Mouse (Mus musculus): Measurements from ENCODE around the gene Fancf.

Gene Fancf

GRCm38 (mm10) chr7:51850877-51851276 is 11.2 kb downstream of the Fancf start:
- no peak for DNase-seq (ENCODE audit: low spot score in 2 of 2)

- no peak for DNase-seq (ENCODE audit: low spot score in 2 of 2)
Observed at GRCm38 (mm10) chr7:51840515-51840914, 21.6 kb downstream of the Fancf start.

DNA sequence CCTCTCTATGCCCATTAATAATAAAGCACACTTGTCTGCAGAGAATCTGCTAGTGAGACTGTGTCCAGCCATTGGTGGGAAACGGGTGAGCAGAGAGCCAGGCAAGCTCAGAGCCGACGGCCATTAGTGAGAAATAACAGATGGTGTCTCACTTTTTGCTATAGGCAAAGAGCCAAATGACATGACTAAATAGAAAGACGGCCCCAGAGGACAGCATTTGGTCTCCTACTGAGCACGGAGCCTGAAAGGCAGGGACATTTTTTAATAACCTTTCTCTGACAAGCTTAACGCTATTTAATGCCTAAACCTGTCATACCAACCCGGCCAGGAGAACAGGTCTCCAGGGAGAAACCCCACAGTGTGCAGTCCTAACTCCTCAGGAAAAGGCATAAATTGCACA is 30.1 kb downstream of the Fancf start:
- no peak for DNase-seq (ENCODE audit: low spot score in 2 of 2)

GRCm38 (mm10) chr7:51823562-51824338 is 38.3 kb downstream of the Fancf start:
- no peak for DNase-seq (ENCODE audit: low spot score in 2 of 2)

- DNase-seq (ENCODE audit: low spot score in 2 of 2), result no peak
Observed at GRCm38 (mm10) chr7:51821467-51821866, 40.6 kb downstream of the Fancf start.

DNA sequence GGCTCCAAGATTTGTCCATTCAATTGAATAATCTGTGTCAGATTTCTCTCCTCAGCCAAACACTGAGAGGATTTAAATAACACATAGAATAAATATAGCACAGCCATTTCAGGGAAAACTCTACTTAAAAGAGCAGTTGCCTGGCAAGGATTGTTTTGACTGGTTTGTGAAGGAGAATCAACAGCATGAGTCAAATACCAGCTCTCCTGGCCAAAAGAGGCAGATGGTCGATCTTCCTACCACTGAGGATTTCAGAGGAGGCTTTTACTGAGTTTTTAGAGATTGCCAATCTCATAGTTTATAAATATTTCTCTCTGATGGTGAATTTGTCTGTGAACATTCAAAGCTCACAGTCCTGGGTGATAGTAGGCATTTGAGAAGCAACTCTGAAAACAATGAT is 42.2 kb downstream of the Fancf start:
- no peak for DNase-seq (ENCODE audit: low spot score in 2 of 2)

DNA sequence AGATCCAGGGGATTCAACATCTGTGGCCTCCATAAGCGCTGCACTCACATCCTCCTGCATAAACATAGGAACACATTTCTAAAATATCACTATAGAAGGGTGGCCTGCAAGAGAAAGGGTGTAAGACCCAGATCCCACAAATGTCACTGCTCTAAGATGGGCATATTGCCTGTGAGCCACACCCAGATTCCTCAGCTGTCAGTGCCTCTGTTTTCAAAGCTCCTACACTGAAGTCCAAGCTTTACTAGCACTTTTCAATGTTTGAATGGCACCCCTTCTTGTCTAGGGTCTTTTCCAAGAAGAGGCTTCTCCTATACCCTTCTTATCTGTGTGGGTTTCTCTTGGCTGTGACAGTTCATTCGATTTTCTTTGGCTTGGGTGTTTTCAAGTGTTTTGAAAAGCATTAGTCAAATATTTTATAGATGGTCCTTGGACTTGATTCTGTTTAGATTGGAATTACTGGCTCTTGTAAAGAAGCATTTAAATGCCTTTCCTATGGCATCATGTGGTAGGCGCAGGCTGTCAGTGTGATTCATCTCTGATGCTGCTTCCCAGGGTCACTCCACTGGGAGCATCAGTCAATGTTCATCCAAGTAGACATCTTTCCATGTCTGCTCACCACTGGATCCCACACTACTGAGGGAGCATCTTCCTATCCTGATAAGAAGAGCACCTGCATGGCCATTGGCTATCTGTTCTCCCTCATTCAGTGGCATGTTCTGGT is 43.7 kb downstream of the Fancf start:
- no peak for DNase-seq (ENCODE audit: low spot score in 2 of 2)

DNA sequence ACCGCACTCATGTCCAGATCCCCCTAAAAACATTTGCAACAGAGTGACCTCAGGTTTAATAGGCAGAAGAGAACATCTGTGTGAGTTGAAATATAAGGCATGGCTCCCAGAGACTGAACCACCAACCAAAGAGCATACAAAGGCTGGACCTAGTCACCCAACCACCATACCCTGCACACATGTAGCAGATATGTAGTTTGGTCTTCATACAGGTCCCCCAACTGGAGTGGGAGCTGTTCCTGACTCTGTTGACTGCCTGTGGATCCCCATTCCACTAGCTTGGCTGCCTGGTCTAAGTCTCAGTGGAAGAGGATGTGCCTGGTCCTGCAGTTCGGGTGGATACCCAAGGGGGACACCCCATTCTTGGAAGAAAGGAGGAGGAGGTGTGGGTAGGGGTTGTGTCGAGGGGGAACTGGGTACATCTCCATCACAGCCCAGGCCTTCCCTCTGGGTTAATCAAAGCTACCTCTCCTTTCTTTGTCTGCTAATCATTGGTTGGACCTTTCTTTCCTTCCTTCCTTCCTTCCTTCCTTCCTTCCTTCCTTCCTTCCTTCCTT is 45.7 kb downstream of the Fancf start:
- no peak for DNase-seq (ENCODE audit: low spot score in 2 of 2)

- no peak for DNase-seq (ENCODE audit: low spot score in 2 of 2)
Observed at GRCm38 (mm10) chr7:51815473-51816282, 46.4 kb downstream of the Fancf start.
